Mouse (Mus musculus): Measurements from ENCODE around the gene Grk3. TPM values are rescaled to one million over a fixed set of nuclear protein-coding genes. Genes with fewer than 3 reads are reported as not detected.
A peak's percentile ranks its signal among the peaks of the same experiment; 100 is the strongest.

Gene Grk3
- polyA plus RNA-seq (2012; ENCODE audit: insufficient read depth, insufficient read length, missing spikeins): 35.9 and 40.2 TPM in 2 replicates

GRCm38 (mm10) chr5:113015236-113016061 lies at the start of gene Grk3:
Gene Grk3 (minus strand): TSS chr5:113015791.
- peak within 1 kb of the TSS; percentile 89 for H3K27ac ChIP-seq (replicated peaks; ENCODE audit: low read depth, low read length)
- peak within 1 kb of the TSS; percentile 71 for H3K4me3 ChIP-seq (ENCODE audit: insufficient read depth, low read depth, low read length)

GRCm38 (mm10) chr5:113054308-113054707 lies 38.7 kb upstream of the Grk3 start:
- H3K4me3 ChIP-seq (ENCODE audit: insufficient read depth, low read depth, low read length): no peak overlapping the region
- H3K27ac ChIP-seq (replicated peaks; ENCODE audit: low read depth, low read length): no peak overlapping the region
- H3K4me1 ChIP-seq (ENCODE audit: control insufficient read depth, insufficient read depth, insufficient read length, low read length): no peaks in the 10 kb centered on the region

More at GRCm38 (mm10) chr5:113015236-113016061, at the start of gene Grk3:
- H3K4me1 ChIP-seq (ENCODE audit: control insufficient read depth, insufficient read depth, insufficient read length, low read length): peaks cover 5% of the 10 kb centered on the region; the same call in 1 of the 2 replicates

GRCm38 (mm10) chr5:113050581-113051185 lies 35.1 kb upstream of the Grk3 start:
- Histone ChIP-seq H3K4me1 (ENCODE audit: control insufficient read depth, insufficient read depth, insufficient read length, low read length) (no peaks in the 10 kb centered on the region), H3K27ac (replicated peaks; ENCODE audit: low read depth, low read length) (no peak overlapping the region), H3K4me3 (ENCODE audit: insufficient read depth, low read depth, low read length) (no peak overlapping the region)

- Histone ChIP-seq H3K4me1 (ENCODE audit: control insufficient read depth, insufficient read depth, insufficient read length, low read length) (no peaks in the 10 kb centered on the region), H3K4me3 (ENCODE audit: insufficient read depth, low read depth, low read length) (no peak overlapping the region), H3K27ac (replicated peaks; ENCODE audit: low read depth, low read length) (no peak overlapping the region)
These were observed 34.3 kb upstream of the Grk3 start for GRCm38 (mm10) chr5:113049876-113050275.

GRCm38 (mm10) chr5:113045511-113046273 lies 30.1 kb upstream of the Grk3 start:
- no peak overlapping the region for H3K27ac ChIP-seq (replicated peaks; ENCODE audit: low read depth, low read length)
- H3K4me3 ChIP-seq (ENCODE audit: insufficient read depth, low read depth, low read length): no peak overlapping the region
- peaks cover 14% of the 10 kb centered on the region for H3K4me1 ChIP-seq (ENCODE audit: control insufficient read depth, insufficient read depth, insufficient read length, low read length)

GRCm38 (mm10) chr5:113043531-113043930 lies 27.9 kb upstream of the Grk3 start:
- Histone ChIP-seq H3K27ac (replicated peaks; ENCODE audit: low read depth, low read length) (0 out of 2 replicates have a peak overlapping the region, but pooled peaks have one; percentile 18), H3K4me3 (ENCODE audit: insufficient read depth, low read depth, low read length) (no peak overlapping the region; the same call in 1 of the 2 replicates), H3K4me1 (ENCODE audit: control insufficient read depth, insufficient read depth, insufficient read length, low read length) (peaks cover 16% of the 10 kb centered on the region)

- peaks cover 16% of the 10 kb centered on the region for H3K4me1 ChIP-seq (ENCODE audit: control insufficient read depth, insufficient read depth, insufficient read length, low read length)
- H3K4me3 ChIP-seq (ENCODE audit: insufficient read depth, low read depth, low read length): no peak overlapping the region
- no peak overlapping the region for H3K27ac ChIP-seq (replicated peaks; ENCODE audit: low read depth, low read length)
These were observed 26.0 kb upstream of the Grk3 start for GRCm38 (mm10) chr5:113041567-113042071.

GRCm38 (mm10) chr5:113040776-113041175 lies 25.2 kb upstream of the Grk3 start:
- no peak overlapping the region for H3K27ac ChIP-seq (replicated peaks; ENCODE audit: low read depth, low read length)
- peaks cover 16% of the 10 kb centered on the region for H3K4me1 ChIP-seq (ENCODE audit: control insufficient read depth, insufficient read depth, insufficient read length, low read length)
- no peak overlapping the region for H3K4me3 ChIP-seq (ENCODE audit: insufficient read depth, low read depth, low read length)

- H3K4me1 ChIP-seq (ENCODE audit: control insufficient read depth, insufficient read depth, insufficient read length, low read length): peaks cover 16% of the 10 kb centered on the region
- no peak overlapping the region for H3K4me3 ChIP-seq (ENCODE audit: insufficient read depth, low read depth, low read length)
- H3K27ac ChIP-seq (replicated peaks; ENCODE audit: low read depth, low read length): no peak overlapping the region
These were observed 23.0 kb upstream of the Grk3 start for GRCm38 (mm10) chr5:113038601-113039000.

- H3K27ac ChIP-seq (replicated peaks; ENCODE audit: low read depth, low read length): no peak overlapping the region
- no peak overlapping the region for H3K4me3 ChIP-seq (ENCODE audit: insufficient read depth, low read depth, low read length)
- H3K4me1 ChIP-seq (ENCODE audit: control insufficient read depth, insufficient read depth, insufficient read length, low read length): peaks cover 4% of the 10 kb centered on the region; the same call in 1 of the 2 replicates
These were observed 19.8 kb upstream of the Grk3 start for GRCm38 (mm10) chr5:113035094-113036047.

GRCm38 (mm10) chr5:113031201-113031754 lies 15.7 kb upstream of the Grk3 start:
- Histone ChIP-seq H3K4me1 (ENCODE audit: control insufficient read depth, insufficient read depth, insufficient read length, low read length) (peaks cover 6% of the 10 kb centered on the region; the same call in 1 of the 2 replicates), H3K27ac (replicated peaks; ENCODE audit: low read depth, low read length) (no peak overlapping the region), H3K4me3 (ENCODE audit: insufficient read depth, low read depth, low read length) (no peak overlapping the region)

GRCm38 (mm10) chr5:113030082-113030481 lies 14.5 kb upstream of the Grk3 start:
- H3K4me1 ChIP-seq (ENCODE audit: control insufficient read depth, insufficient read depth, insufficient read length, low read length): peaks cover 6% of the 10 kb centered on the region; the same call in 1 of the 2 replicates
- no peak overlapping the region for H3K4me3 ChIP-seq (ENCODE audit: insufficient read depth, low read depth, low read length)

GRCm38 (mm10) chr5:113026706-113027105 lies 11.1 kb upstream of the Grk3 start:
- H3K27ac ChIP-seq (replicated peaks; ENCODE audit: low read depth, low read length): no peak overlapping the region
- no peak overlapping the region for H3K4me3 ChIP-seq (ENCODE audit: insufficient read depth, low read depth, low read length)
- peaks cover 12% of the 10 kb centered on the region for H3K4me1 ChIP-seq (ENCODE audit: control insufficient read depth, insufficient read depth, insufficient read length, low read length)

More at GRCm38 (mm10) chr5:113030082-113030481, 14.5 kb upstream of the Grk3 start:
- H3K27ac ChIP-seq (replicated peaks; ENCODE audit: low read depth, low read length): no peak overlapping the region
